Mouse (Mus musculus) midbrain, embryonic 16.5 days (tissue): ENCODE results near the gene Tomm22. TPM values are rescaled to one million over a fixed set of nuclear protein-coding genes. Genes with fewer than 3 reads are reported as not detected.

Source experiments
- ATAC-seq: fragments of 200-750 bp; cut with Nextera tagmentation; 2 replicates; pipeline ENCODE4 v1.8.0; 2017; ENCODE audit warnings: moderate TSS enrichment
- H3K27ac ChIP-seq: fragments of 300-500 bp; sonication (generic); 2 replicates; pipeline ENCODE4 v1.5.1; 2014; ENCODE audit warnings: mild to moderate bottlenecking, low read length, mixed read lengths
- H3K27me3 ChIP-seq: fragments of 300-500 bp; sonication (generic); 2 replicates; pipeline ENCODE4 v1.6.1; 2014; ENCODE audit warnings: low read depth, low read length, mixed read lengths; ENCODE audit not compliant: control insufficient read depth, insufficient read depth
- H3K36me3 ChIP-seq: fragments of 300-500 bp; sonication (generic); 2 replicates; pipeline ENCODE4 v1.6.1; 2014; ENCODE audit warnings: mild to moderate bottlenecking, low read length, moderate library complexity, mixed read lengths; ENCODE audit not compliant: control insufficient read depth, insufficient read depth
- H3K4me1 ChIP-seq: fragments of 300-500 bp; sonication (generic); 2 replicates; pipeline ENCODE4 v1.6.1; 2014; ENCODE audit warnings: mild to moderate bottlenecking, low read length, mixed read lengths; ENCODE audit not compliant: control insufficient read depth, insufficient read depth
- H3K4me2 ChIP-seq: fragments of 300-500 bp; sonication (generic); 2 replicates; pipeline ENCODE4 v1.6.1; 2014; ENCODE audit warnings: mild to moderate bottlenecking, low read length, mixed read lengths
- H3K4me3 ChIP-seq: fragments of 300-500 bp; sonication (generic); 2 replicates; pipeline ENCODE4 v1.5.1; 2014; ENCODE audit warnings: low read depth, mild to moderate bottlenecking, low read length, moderate library complexity, mixed read lengths
- H3K9ac ChIP-seq: fragments of 300-500 bp; sonication (generic); 2 replicates; pipeline ENCODE4 v1.6.1; 2014; ENCODE audit warnings: low read depth, low read length, mixed read lengths
- H3K9me3 ChIP-seq: fragments of 300-500 bp; sonication (generic); replicated peaks from 2 replicates; pipeline ENCODE4 v1.6.1; 2014; ENCODE audit warnings: mild to moderate bottlenecking, low read length, mixed read lengths; ENCODE audit not compliant: control insufficient read depth, poor library complexity, severe bottlenecking
- WGBS: fragments of 180-500 bp; shearing (Covaris S2); extraction: QIAGEN DNeasy Blood & Tissue Kit; methylation state at CpG from one replicate; pipeline ENCODE4 v1.1.7; 2014; 5-methylcytosine and 5-hydroxymethylcytosine counted together
- polyA plus RNA-seq: library from polyadenylated mRNA; unstranded; fragments of >200 nt; fragmentation: Nextera tagmentation; extraction: Ambion mirVana; gene quantifications from 2 replicates; pipeline ENCODE4 v1.2.1, GENCODE M21; 2015

The Tomm22 gene
- polyA plus RNA-seq, 1 experiment from 2014 or later = 237 TPM

- peaks cover 59% of the 10 kb centered on the region for H3K4me1 ChIP-seq
- WGBS = 2% methylated on average over 8 of the region's 8 CpGs
- peak overlapping the region; percentile 95 for H3K27ac ChIP-seq
- H3K9me3 ChIP-seq = no peaks in the 10 kb centered on the region
- H3K9ac ChIP-seq = peak overlapping the region; percentile 83
- peak overlapping the region; percentile 71 for H3K4me2 ChIP-seq
- ATAC-seq = no peak
- no peaks in the 10 kb centered on the region for H3K36me3 ChIP-seq
- H3K4me3 ChIP-seq = peak overlapping the region; percentile 74
- H3K27me3 ChIP-seq = no peaks in the 10 kb centered on the region
These were observed 17.8 kb downstream of the Tomm22 start for GRCm38 (mm10) chr15:79688268-79688956.

- Histone ChIP-seq H3K4me3 (peak overlapping the region; percentile 90), H3K9me3 (no peaks in the 10 kb centered on the region), H3K27me3 (no peaks in the 10 kb centered on the region), H3K27ac (no peak overlapping the region), H3K4me2 (peak overlapping the region; percentile 54), H3K36me3 (no peaks in the 10 kb centered on the region), H3K9ac (no peak overlapping the region), H3K4me1 (peaks cover 46% of the 10 kb centered on the region)
- WGBS = 15% methylated on average over 24 of the region's 24 CpGs
- ATAC-seq = no peak
These were observed 19.2 kb downstream of the Tomm22 start for GRCm38 (mm10) chr15:79689662-79690425.

GRCm38 (mm10) chr15:79690426-79691022 is 19.9 kb downstream of the Tomm22 start, which contains the start of gene Gtpbp1:
Gene Gtpbp1 (plus strand): TSS chr15:79690845.
- WGBS = under 1% methylated on average over 44 of the region's 45 CpGs
- no peaks in the 10 kb centered on the region for H3K9me3 ChIP-seq

GRCm38 (mm10) chr15:79691023-79691508 is 20.4 kb downstream of the Tomm22 start:
- H3K4me1 ChIP-seq = peaks cover 34% of the 10 kb centered on the region
- WGBS = under 1% methylated on average over 51 of the region's 53 CpGs
- ATAC-seq = peak; percentile 30

More at GRCm38 (mm10) chr15:79690426-79691022, 19.9 kb downstream of the Tomm22 start, which contains the start of gene Gtpbp1:
- Histone ChIP-seq H3K27ac (peak within 1 kb of the TSS; percentile 89), H3K27me3 (no peaks in the 10 kb centered on the region), H3K4me3 (peak within 1 kb of the TSS; percentile 90), H3K9ac (peak within 1 kb of the TSS; percentile 90), H3K36me3 (no peaks in the 10 kb centered on the region), H3K4me1 (peaks cover 39% of the 10 kb centered on the region), H3K4me2 (peak within 1 kb of the TSS; percentile 95)
- ATAC-seq = peak; percentile 98

GRCm38 (mm10) chr15:79692334-79692733 is 21.7 kb downstream of the Tomm22 start:
- 61% methylated on average over 5 of the region's 5 CpGs for WGBS
- Histone ChIP-seq H3K27me3 (no peaks in the 10 kb centered on the region), H3K4me3 (no peak overlapping the region), H3K9ac (no peak overlapping the region), H3K9me3 (no peaks in the 10 kb centered on the region), H3K36me3 (no peaks in the 10 kb centered on the region), H3K4me2 (peak overlapping the region; percentile 95; the same call in 1 of the 2 replicates), H3K27ac (no peak overlapping the region), H3K4me1 (peaks cover 31% of the 10 kb centered on the region)
- ATAC-seq = no peak

More at GRCm38 (mm10) chr15:79691023-79691508, 20.4 kb downstream of the Tomm22 start:
- no peaks in the 10 kb centered on the region for H3K27me3 ChIP-seq
- H3K4me2 ChIP-seq = peak overlapping the region; percentile 95
- H3K9ac ChIP-seq = peak overlapping the region; percentile 90
- H3K4me3 ChIP-seq = peak overlapping the region; percentile 90
- no peaks in the 10 kb centered on the region for H3K9me3 ChIP-seq
- no peaks in the 10 kb centered on the region for H3K36me3 ChIP-seq
- peak overlapping the region; percentile 89 for H3K27ac ChIP-seq

GRCm38 (mm10) chr15:79693740-79694139 is 23.1 kb downstream of the Tomm22 start:
- no peak overlapping the region for H3K4me3 ChIP-seq
- H3K27ac ChIP-seq = no peak overlapping the region
- H3K9ac ChIP-seq = no peak overlapping the region
- no peaks in the 10 kb centered on the region for H3K27me3 ChIP-seq
- no peak overlapping the region for H3K4me2 ChIP-seq
- ATAC-seq = no peak
- WGBS = 93% methylated on average over 11 of the region's 11 CpGs
- H3K9me3 ChIP-seq = no peaks in the 10 kb centered on the region
- peaks cover 26% of the 10 kb centered on the region for H3K4me1 ChIP-seq
- H3K36me3 ChIP-seq = no peaks in the 10 kb centered on the region

- H3K27ac ChIP-seq = no peak overlapping the region
- no peaks in the 10 kb centered on the region for H3K9me3 ChIP-seq
- 87% methylated on average over 4 of the region's 4 CpGs for WGBS
- no peak for ATAC-seq
- H3K4me2 ChIP-seq = no peak overlapping the region
- no peak overlapping the region for H3K9ac ChIP-seq
- no peaks in the 10 kb centered on the region for H3K27me3 ChIP-seq
- no peak overlapping the region for H3K4me3 ChIP-seq
- H3K4me1 ChIP-seq = peaks cover 24% of the 10 kb centered on the region
- H3K36me3 ChIP-seq = no peaks in the 10 kb centered on the region
These were observed 23.9 kb downstream of the Tomm22 start for GRCm38 (mm10) chr15:79694512-79694911.

GRCm38 (mm10) chr15:79695516-79695915 is 24.9 kb downstream of the Tomm22 start:
- ATAC-seq = no peak
- H3K27ac ChIP-seq = no peak overlapping the region
- WGBS = 75% methylated on average over 3 of the region's 3 CpGs

More at GRCm38 (mm10) chr15:79695516-79695915, 24.9 kb downstream of the Tomm22 start:
- Histone ChIP-seq H3K27me3 (no peaks in the 10 kb centered on the region), H3K4me1 (peaks cover 21% of the 10 kb centered on the region), H3K9me3 (no peaks in the 10 kb centered on the region), H3K9ac (no peak overlapping the region), H3K4me2 (no peak overlapping the region), H3K36me3 (no peaks in the 10 kb centered on the region), H3K4me3 (no peak overlapping the region)
